Mouse (Mus musculus): ENCODE measurements at regions not wholly inside any gene's neighbourhood (a gene's known extent, or its start where the extent isn't known, plus 50 kb on each side); places are given as distances from the start of the nearest gene placed in this dataset.

DNA sequence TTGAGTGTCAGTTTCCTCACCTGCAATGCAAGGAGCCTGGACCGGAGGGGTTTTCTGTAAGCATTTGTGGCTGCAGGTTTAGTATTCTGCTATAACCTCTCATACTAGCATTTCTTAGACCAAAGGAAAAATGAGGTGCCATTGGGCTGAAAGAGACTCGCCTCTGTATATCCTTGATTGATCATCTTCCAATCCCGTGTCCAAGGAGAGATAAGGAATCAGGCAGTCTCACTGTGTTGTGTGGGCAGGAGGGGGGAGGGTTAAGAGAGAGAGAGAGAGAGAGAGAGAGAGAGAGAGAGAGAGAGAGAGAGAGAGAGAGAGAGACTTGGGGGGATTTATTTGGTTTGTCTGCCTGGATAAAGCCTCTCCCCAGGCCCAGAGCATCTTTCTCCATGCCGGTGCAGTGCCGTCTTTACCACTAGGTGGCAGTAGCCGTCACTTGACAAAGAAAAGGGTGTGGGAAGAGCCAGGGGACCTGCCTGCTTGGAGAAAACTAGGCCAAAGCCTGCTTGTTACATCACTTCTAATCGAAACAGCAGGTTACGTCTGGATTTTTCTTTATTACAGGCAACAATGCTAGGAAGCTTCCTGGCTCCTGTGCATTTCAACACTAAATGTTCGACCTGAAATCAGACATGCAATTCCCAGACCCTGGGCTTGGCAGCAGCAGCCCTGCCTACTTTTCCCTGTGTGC lies 56.1 kb upstream of the Ces5a start:
- Histone ChIP-seq H3K36me3 (no peaks in the 10 kb centered on the region), H3K27me3 (no peaks in the 10 kb centered on the region), H3K4me3 (no peak overlapping the region), H3K4me1 (no peaks in the 10 kb centered on the region), H3K4me2 (no peak overlapping the region), H3K9me3 (no peaks in the 10 kb centered on the region), H3K9ac (no peak overlapping the region), H3K27ac (no peak overlapping the region)
- WGBS = 35% methylated on average over 9 of the region's 9 CpGs
- ATAC-seq (ENCODE audit: insufficient number of reproducible peaks, low FRiP score, low TSS enrichment, low read depth) = no peak

GRCm38 (mm10) chr8:93592302-93592651 lies 56.6 kb upstream of the Ces5a start:
- Histone ChIP-seq H3K27me3 (no peaks in the 10 kb centered on the region), H3K4me1 (no peaks in the 10 kb centered on the region), H3K27ac (no peak overlapping the region), H3K36me3 (no peaks in the 10 kb centered on the region), H3K9me3 (no peaks in the 10 kb centered on the region), H3K9ac (no peak overlapping the region), H3K4me3 (no peak overlapping the region), H3K4me2 (no peak overlapping the region)
- 34% methylated on average over 3 of the region's 3 CpGs for WGBS
- no peak for ATAC-seq (ENCODE audit: insufficient number of reproducible peaks, low FRiP score, low TSS enrichment, low read depth)

DNA sequence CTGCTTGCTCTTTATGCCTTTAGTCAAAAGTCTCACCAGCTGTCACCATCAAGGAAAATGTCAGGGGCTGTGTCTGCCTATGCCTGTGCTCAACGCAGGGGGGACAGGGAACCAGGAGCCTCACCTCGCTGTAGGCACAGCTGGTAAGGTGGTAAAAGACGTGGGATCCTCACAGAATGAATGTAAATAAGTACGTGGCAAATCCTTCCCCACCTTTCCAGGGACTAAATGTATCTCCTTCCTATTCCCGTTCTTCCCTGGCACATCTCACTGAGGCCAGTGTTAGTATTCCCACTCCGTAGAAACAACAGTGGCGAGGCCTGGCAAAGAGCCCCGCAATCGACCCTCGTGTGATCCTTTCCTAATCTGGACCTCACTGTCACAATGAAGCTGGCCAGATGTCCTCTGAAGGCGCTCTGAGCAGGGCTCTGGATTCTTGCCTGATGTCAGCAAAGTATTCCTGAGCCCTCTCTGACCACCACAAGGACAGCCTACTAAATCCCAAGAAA lies 63.0 kb upstream of the Ces5a start:
- H3K36me3 ChIP-seq = no peaks in the 10 kb centered on the region
- ATAC-seq (ENCODE audit: insufficient number of reproducible peaks, low FRiP score, low TSS enrichment, low read depth) = no peak

GRCm38 (mm10) chr8:93599306-93599705 lies 63.7 kb upstream of the Ces5a start:
- Histone ChIP-seq H3K9ac (no peak overlapping the region), H3K9me3 (no peaks in the 10 kb centered on the region), H3K4me2 (no peak overlapping the region), H3K4me3 (no peak overlapping the region), H3K36me3 (no peaks in the 10 kb centered on the region), H3K27ac (no peak overlapping the region), H3K27me3 (no peaks in the 10 kb centered on the region), H3K4me1 (no peaks in the 10 kb centered on the region)
- 64% methylated on average over 9 of the region's 9 CpGs for WGBS
- ATAC-seq (ENCODE audit: insufficient number of reproducible peaks, low FRiP score, low TSS enrichment, low read depth) = no peak

More for the DNA sequence above, 63.0 kb upstream of the Ces5a start:
- H3K4me2 ChIP-seq = no peak overlapping the region
- H3K4me1 ChIP-seq = no peaks in the 10 kb centered on the region
- H3K4me3 ChIP-seq = no peak overlapping the region
- 33% methylated on average over 11 of the region's 11 CpGs for WGBS
- no peak overlapping the region for H3K27ac ChIP-seq
- no peak overlapping the region for H3K9ac ChIP-seq
- H3K9me3 ChIP-seq = no peaks in the 10 kb centered on the region
- no peaks in the 10 kb centered on the region for H3K27me3 ChIP-seq

DNA sequence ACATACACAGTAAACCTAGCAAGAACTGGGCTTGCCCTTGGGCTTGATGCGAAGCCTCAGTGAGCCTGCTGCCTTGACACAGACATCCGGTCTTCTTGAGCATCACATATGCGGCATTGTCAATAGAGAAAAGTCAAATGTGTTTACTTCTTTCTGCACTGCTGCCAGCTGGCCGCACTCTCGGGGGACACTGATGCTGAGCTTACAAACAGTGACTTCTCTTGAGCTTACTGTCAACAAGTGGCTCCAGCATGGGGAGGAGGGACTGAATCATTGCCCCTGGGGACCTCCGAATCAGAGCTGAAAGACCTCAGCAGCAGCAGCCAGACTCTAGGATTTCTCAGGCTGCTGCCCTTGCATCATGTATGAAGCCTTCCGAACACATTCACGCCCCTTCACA lies 64.1 kb upstream of the Ces5a start:
- Histone ChIP-seq H3K27me3 (no peaks in the 10 kb centered on the region), H3K27ac (no peak overlapping the region), H3K4me2 (no peak overlapping the region), H3K9ac (no peak overlapping the region), H3K36me3 (no peaks in the 10 kb centered on the region), H3K9me3 (no peaks in the 10 kb centered on the region), H3K4me3 (no peak overlapping the region), H3K4me1 (no peaks in the 10 kb centered on the region)
- WGBS = 57% methylated on average over 8 of the region's 8 CpGs
- ATAC-seq (ENCODE audit: insufficient number of reproducible peaks, low FRiP score, low TSS enrichment, low read depth) = no peak

- no peak for ATAC-seq (ENCODE audit: insufficient number of reproducible peaks, low FRiP score, low TSS enrichment, low read depth)
- Histone ChIP-seq H3K4me1 (no peaks in the 10 kb centered on the region), H3K9me3 (no peaks in the 10 kb centered on the region), H3K4me3 (no peak overlapping the region), H3K4me2 (peak overlapping the region; percentile 32), H3K27me3 (no peaks in the 10 kb centered on the region), H3K36me3 (no peaks in the 10 kb centered on the region), H3K27ac (no peak overlapping the region), H3K9ac (no peak overlapping the region)
- 30% methylated on average over 18 of the region's 18 CpGs for WGBS
Measured at GRCm38 (mm10) chr8:93626807-93627526, 91.3 kb upstream of the Ces5a start.

DNA sequence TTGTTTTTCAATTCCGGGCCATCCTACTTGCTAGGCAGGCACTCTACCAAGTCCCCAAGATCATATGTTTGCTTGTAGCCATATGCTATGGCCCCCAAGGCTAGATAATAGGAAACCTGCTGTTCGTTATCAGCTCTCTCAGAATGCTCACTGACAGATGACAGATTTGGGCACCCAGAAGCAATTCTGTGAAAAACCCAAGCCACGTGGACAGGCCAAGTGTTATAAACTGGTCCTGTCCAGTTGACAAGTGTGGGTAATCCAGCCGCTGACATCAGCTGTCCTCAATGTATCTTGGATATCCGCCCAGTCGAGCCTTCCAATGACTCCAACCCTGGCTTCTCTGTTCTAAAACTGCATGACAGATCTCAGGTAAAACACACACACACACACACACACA lies 92.0 kb upstream of the Ces5a start:
- no peaks in the 10 kb centered on the region for H3K4me1 ChIP-seq
- H3K27ac ChIP-seq = no peak overlapping the region
- no peak overlapping the region for H3K4me3 ChIP-seq
- no peak for ATAC-seq (ENCODE audit: insufficient number of reproducible peaks, low FRiP score, low TSS enrichment, low read depth)
- H3K4me2 ChIP-seq = no peak overlapping the region
- H3K9ac ChIP-seq = no peak overlapping the region
- WGBS = 74% methylated on average over 6 of the region's 6 CpGs
- H3K36me3 ChIP-seq = no peaks in the 10 kb centered on the region
- no peaks in the 10 kb centered on the region for H3K27me3 ChIP-seq
- no peaks in the 10 kb centered on the region for H3K9me3 ChIP-seq

GRCm38 (mm10) chr8:93632896-93633295 lies 97.3 kb upstream of the Ces5a start:
- Histone ChIP-seq H3K4me1 (no peaks in the 10 kb centered on the region), H3K4me2 (no peak overlapping the region), H3K9ac (no peak overlapping the region), H3K36me3 (no peaks in the 10 kb centered on the region), H3K9me3 (no peaks in the 10 kb centered on the region), H3K27ac (no peak overlapping the region), H3K27me3 (no peaks in the 10 kb centered on the region), H3K4me3 (no peak overlapping the region)
- 68% methylated on average over 8 of the region's 8 CpGs for WGBS
- no peak for ATAC-seq (ENCODE audit: insufficient number of reproducible peaks, low FRiP score, low TSS enrichment, low read depth)

GRCm38 (mm10) chr8:93642770-93643169 lies 107.1 kb upstream of the Ces5a start:
- Histone ChIP-seq H3K27ac (no peak overlapping the region), H3K4me2 (no peak overlapping the region), H3K4me1 (no peaks in the 10 kb centered on the region), H3K9ac (no peak overlapping the region), H3K9me3 (no peaks in the 10 kb centered on the region), H3K36me3 (no peaks in the 10 kb centered on the region), H3K4me3 (no peak overlapping the region), H3K27me3 (no peaks in the 10 kb centered on the region)
- ATAC-seq (ENCODE audit: insufficient number of reproducible peaks, low FRiP score, low TSS enrichment, low read depth) = no peak
- WGBS = 44% methylated on average over 2 of the region's 2 CpGs

- Histone ChIP-seq H3K27ac (no peak overlapping the region), H3K4me1 (no peaks in the 10 kb centered on the region), H3K27me3 (no peaks in the 10 kb centered on the region), H3K9ac (no peak overlapping the region), H3K36me3 (no peaks in the 10 kb centered on the region), H3K4me2 (no peak overlapping the region), H3K9me3 (no peaks in the 10 kb centered on the region), H3K4me3 (no peak overlapping the region)
- 79% methylated on average over 4 of the region's 4 CpGs for WGBS
- no peak for ATAC-seq (ENCODE audit: insufficient number of reproducible peaks, low FRiP score, low TSS enrichment, low read depth)
Measured at GRCm38 (mm10) chr8:93643471-93644215, 108.0 kb upstream of the Ces5a start.

GRCm38 (mm10) chr8:93653421-93653820 lies 117.8 kb upstream of the Ces5a start:
- H3K4me3 ChIP-seq = no peak overlapping the region
- H3K36me3 ChIP-seq = no peaks in the 10 kb centered on the region
- H3K27ac ChIP-seq = no peak overlapping the region
- no peak overlapping the region for H3K4me2 ChIP-seq
- H3K9ac ChIP-seq = no peak overlapping the region
- H3K4me1 ChIP-seq = no peaks in the 10 kb centered on the region
- WGBS = 95% methylated on average over 2 of the region's 2 CpGs
- no peak for ATAC-seq (ENCODE audit: insufficient number of reproducible peaks, low FRiP score, low TSS enrichment, low read depth)
- no peaks in the 10 kb centered on the region for H3K9me3 ChIP-seq
- H3K27me3 ChIP-seq = no peaks in the 10 kb centered on the region
